Mouse (Mus musculus) heart, embryonic 10.5 days (tissue): ENCODE data around the gene Tpd52l1. TPM values are rescaled to one million over a fixed set of nuclear protein-coding genes. Genes with fewer than 3 reads are reported as not detected.

Source experiments
- DNase-seq: peaks from one replicate; pipeline ENCODE4 v3.0.0-alpha.2; 2017; ENCODE audit warnings: low spot score
- H3K27ac ChIP-seq: fragments of 300-500 bp; sonication (generic); 2 replicates; pipeline ENCODE4 v1.5.1; 2016; ENCODE audit warnings: mild to moderate bottlenecking
- H3K27me3 ChIP-seq: fragments of 300-500 bp; sonication (generic); 2 replicates; pipeline ENCODE4 v1.6.1; 2016; ENCODE audit warnings: mild to moderate bottlenecking; ENCODE audit not compliant: poor library complexity, insufficient read depth, severe bottlenecking
- H3K36me3 ChIP-seq: fragments of 300-500 bp; sonication (generic); 2 replicates; pipeline ENCODE4 v1.6.1; 2016; ENCODE audit warnings: mild to moderate bottlenecking, moderate library complexity
- H3K4me1 ChIP-seq: fragments of 300-500 bp; sonication (generic); 2 replicates; pipeline ENCODE4 v1.6.1; 2016; ENCODE audit warnings: mild to moderate bottlenecking
- H3K4me3 ChIP-seq: fragments of 300-500 bp; sonication (generic); 2 replicates; pipeline ENCODE4 v1.5.1; 2016; ENCODE audit warnings: mild to moderate bottlenecking, moderate library complexity
- H3K9me3 ChIP-seq: fragments of 300-500 bp; sonication (generic); 2 replicates; pipeline ENCODE4 v1.6.1; 2016; ENCODE audit warnings: mild to moderate bottlenecking, moderate library complexity
- WGBS: fragments of 180-500 bp; shearing (Covaris S2); methylation state at CpG from one replicate; pipeline ENCODE4 v1.1.7; 2016; 5-methylcytosine and 5-hydroxymethylcytosine counted together
- polyA plus RNA-seq: library from polyadenylated mRNA; unstranded; fragments of >200 nt; fragmentation: Nextera tagmentation; extraction: Ambion mirVana; gene quantifications from 2 replicates; pipeline ENCODE4 v1.2.1, GENCODE M21; 2016

Gene Tpd52l1
- polyA plus RNA-seq = 19.2 and 24.7 TPM in 2 replicates

DNA sequence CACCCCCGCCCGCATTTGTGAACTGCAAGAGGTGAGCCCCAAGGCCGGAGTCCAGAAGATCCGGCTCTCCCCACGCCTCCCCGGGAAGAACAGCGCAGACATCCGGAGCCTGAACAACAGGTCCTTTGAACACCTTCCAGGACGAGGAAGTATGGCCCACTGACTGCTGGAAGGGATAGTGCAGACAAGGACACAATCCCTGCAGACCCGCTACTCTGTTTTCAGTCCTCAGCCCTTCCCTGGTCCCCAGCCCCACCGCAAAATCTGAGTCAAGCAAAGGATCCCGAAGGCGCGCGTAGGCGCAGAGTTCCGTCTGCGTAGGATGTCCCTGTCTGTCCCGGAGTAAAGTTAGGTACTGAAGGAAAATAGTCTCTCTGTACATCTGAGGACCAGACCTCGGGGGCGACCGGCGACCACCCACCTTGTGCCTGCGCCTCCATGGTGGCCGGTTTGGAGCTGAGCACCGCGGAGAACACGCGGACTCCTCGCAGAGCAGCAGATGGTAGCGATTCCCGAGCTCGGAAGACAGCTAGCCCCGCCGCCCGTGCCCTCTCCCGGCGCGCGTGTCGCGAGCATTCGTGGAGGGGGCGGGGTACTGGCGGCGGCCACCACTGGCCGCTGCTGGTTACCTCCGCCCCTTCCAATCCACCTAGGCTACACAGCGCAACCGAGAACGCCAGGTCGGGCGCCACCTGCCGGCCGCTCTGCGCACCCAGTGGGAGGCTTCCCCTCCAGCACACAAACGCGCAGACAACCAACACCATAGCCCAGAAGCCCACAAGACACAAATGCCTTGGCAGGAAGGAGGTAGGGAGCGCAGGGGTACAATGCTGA, at the start of gene Tpd52l1:
Tpd52l1 (minus strand) TSS at position 668 of the 834 bp plus-strand sequence.
- Histone ChIP-seq H3K9me3 (no peaks in the 10 kb centered on the region), H3K4me3 (peak within 1 kb of the TSS; percentile 74), H3K27ac (peak within 1 kb of the TSS; percentile 86), H3K36me3 (no peaks in the 10 kb centered on the region), H3K27me3 (no peaks in the 10 kb centered on the region), H3K4me1 (peaks cover 11% of the 10 kb centered on the region)
- WGBS = under 1% methylated on average over 59 of the region's 59 CpGs
- peak; percentile 95 for DNase-seq

GRCm38 (mm10) chr10:31494296-31494695, 48.5 kb upstream of the Tpd52l1 start:
- no peak overlapping the region for H3K4me3 ChIP-seq
- no peaks in the 10 kb centered on the region for H3K27me3 ChIP-seq
- H3K27ac ChIP-seq = no peak overlapping the region
- 90% methylated on average over 1 of the region's 1 CpGs for WGBS
- DNase-seq = no peak
- H3K36me3 ChIP-seq = peaks cover 13% of the 10 kb centered on the region
- no peaks in the 10 kb centered on the region for H3K4me1 ChIP-seq
- H3K9me3 ChIP-seq = 0 out of 2 replicates have a peak, but pooled peaks cover 3% of the 10 kb centered on the region

DNA sequence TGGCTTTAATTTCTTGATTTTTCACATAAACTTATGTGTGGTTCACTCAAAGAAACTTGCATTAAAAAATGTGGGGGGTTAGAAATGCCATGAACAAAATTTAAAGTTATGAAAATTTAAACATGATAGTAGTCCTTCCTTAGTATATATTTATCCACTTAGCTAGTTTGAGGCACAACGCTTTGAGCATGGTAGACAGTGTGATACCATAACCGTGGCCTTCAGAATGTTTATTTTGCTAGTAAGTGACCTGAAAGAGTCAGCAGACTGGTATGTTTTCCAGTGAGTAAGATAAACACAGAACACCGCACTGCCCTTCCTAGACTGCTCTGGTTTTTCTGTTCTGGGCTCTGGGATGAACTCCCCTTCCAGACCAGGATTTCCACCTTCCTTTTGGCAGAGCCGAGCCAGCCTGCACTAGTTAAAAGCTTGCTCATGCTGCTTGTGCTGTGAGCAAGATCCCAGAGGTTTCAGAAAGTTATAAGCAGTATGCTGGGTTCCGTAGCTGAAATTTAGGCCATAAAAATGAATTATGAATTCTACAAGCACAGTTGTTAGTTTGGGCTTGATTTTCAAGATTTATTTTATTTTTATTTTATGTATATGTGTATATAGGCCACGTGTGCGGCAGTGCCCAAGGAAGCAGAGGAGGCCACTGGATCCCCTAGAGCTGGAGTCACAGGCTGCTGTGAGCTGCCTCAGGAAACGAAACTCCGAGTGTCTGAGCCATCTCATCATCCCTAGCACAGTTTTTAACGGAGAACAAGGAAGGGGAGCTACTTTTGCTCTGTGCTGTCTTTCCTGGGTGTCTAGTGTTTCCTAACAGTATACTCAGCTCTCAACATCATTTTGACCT, 21.5 kb upstream of the Tpd52l1 start:
- Histone ChIP-seq H3K36me3 (no peaks in the 10 kb centered on the region), H3K4me1 (no peaks in the 10 kb centered on the region), H3K27ac (no peak overlapping the region), H3K9me3 (no peaks in the 10 kb centered on the region), H3K4me3 (no peak overlapping the region), H3K27me3 (no peaks in the 10 kb centered on the region)
- WGBS = 61% methylated on average over 10 of the region's 10 CpGs
- no peak for DNase-seq

- H3K4me3 ChIP-seq = no peak overlapping the region
- H3K36me3 ChIP-seq = no peaks in the 10 kb centered on the region
- H3K4me1 ChIP-seq = no peaks in the 10 kb centered on the region
- H3K27me3 ChIP-seq = no peaks in the 10 kb centered on the region
- no peak overlapping the region for H3K27ac ChIP-seq
- no peak for DNase-seq
- 86% methylated on average over 6 of the region's 6 CpGs for WGBS
- no peaks in the 10 kb centered on the region for H3K9me3 ChIP-seq
These were observed 20.2 kb upstream of the Tpd52l1 start for GRCm38 (mm10) chr10:31465840-31466541.

DNA sequence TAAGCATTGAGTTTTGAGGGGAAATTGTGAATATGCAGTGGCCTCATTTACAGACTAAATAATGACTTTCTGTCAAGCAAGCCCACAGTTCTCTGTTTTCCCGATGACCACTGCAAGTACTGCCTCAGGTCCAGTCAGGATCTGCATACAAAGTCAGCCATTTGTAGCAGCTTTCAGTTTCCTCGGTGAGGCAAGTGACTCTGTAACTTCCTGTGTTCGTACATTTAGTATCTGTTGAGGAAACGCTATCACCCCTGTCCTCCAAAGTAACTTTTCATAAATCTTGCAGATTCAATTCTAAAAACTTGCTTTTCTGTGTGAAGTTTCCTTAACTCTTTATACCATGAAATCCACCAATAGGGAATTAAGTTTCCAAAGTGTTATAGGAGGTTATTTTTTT, 19.7 kb upstream of the Tpd52l1 start:
- Histone ChIP-seq H3K27me3 (no peaks in the 10 kb centered on the region), H3K4me3 (no peak overlapping the region), H3K27ac (no peak overlapping the region), H3K4me1 (no peaks in the 10 kb centered on the region), H3K9me3 (no peaks in the 10 kb centered on the region), H3K36me3 (no peaks in the 10 kb centered on the region)
- no peak for DNase-seq
- 69% methylated on average over 4 of the region's 4 CpGs for WGBS

DNA sequence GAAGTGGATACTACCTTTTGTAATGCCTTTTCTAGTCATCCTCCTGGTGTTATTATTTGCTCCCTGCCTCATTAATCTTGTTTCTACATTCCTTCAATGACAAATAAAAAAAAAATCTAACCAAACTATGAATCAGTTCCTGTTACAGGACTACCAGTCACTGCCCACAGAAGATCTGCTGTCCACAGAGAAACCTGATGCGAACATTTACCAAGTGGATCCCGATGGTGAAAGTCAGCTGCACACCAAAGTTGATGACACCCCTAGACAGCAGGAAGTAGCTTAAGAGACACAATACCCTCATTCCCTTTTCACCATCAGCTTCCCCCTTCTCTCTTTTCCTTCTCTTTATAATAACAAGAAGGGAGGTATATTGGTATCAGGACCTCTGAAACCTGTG, 17.3 kb upstream of the Tpd52l1 start:
- Histone ChIP-seq H3K4me1 (no peaks in the 10 kb centered on the region), H3K36me3 (no peaks in the 10 kb centered on the region), H3K27ac (no peak overlapping the region), H3K9me3 (no peaks in the 10 kb centered on the region), H3K4me3 (no peak overlapping the region), H3K27me3 (no peaks in the 10 kb centered on the region)
- no peak for DNase-seq
- 93% methylated on average over 2 of the region's 2 CpGs for whole genome bisulfite sequencing

DNA sequence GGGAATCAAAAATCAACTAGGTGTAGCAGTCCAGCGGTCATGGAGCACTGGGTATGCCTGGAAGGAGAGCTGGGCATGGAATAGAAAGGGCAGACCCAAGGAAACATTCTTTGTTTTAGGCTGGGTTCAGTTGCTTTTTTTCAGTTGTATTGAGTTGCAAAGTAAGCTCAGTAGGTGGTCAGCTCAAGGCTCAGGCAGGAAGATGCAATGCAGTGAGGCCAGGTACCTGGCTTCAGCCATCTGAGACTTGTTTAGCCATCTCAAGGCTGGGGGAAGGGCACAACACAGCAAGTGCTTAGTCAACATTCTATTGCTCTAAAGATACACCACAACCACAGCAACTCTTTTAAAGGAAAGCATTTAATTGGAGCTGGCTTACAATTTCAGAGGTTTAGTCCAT, 11.0 kb upstream of the Tpd52l1 start:
- H3K36me3 ChIP-seq = no peaks in the 10 kb centered on the region
- H3K4me1 ChIP-seq = no peaks in the 10 kb centered on the region
- no peaks in the 10 kb centered on the region for H3K9me3 ChIP-seq
- H3K4me3 ChIP-seq = no peak overlapping the region
- WGBS = 60% methylated on average over 1 of the region's 1 CpGs
- DNase-seq = no peak
- no peaks in the 10 kb centered on the region for H3K27me3 ChIP-seq
- no peak overlapping the region for H3K27ac ChIP-seq

GRCm38 (mm10) chr10:31447083-31447482, 1.3 kb upstream of the Tpd52l1 start:
- H3K27me3 ChIP-seq = no peaks in the 10 kb centered on the region
- H3K4me1 ChIP-seq = peaks cover 11% of the 10 kb centered on the region
- H3K4me3 ChIP-seq = no peak overlapping the region
- WGBS = 47% methylated on average over 1 of the region's 1 CpGs
- no peaks in the 10 kb centered on the region for H3K9me3 ChIP-seq
- H3K27ac ChIP-seq = no peak overlapping the region
- no peak for DNase-seq
- H3K36me3 ChIP-seq = no peaks in the 10 kb centered on the region

DNA sequence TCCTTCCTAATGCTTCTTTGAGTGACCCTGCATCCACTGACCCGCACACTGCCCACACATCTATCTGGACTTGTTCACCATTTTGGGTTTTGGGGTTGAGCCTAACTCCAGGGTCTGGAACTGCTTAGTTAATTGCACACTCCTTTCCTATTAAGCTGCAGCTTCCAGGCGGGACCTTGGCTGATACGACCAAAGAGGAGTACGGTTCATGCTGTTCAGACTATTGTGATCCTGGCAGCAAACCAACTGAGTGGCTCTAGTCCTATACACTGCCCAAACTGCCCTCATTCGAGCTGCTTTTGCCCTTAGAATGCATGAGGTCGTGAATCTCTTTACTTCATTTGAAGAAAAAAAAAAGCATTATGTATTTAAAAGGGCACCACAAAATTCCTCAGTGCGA, 1.6 kb downstream of the Tpd52l1 start:
- no peak overlapping the region for H3K4me3 ChIP-seq
- no peak for DNase-seq
- H3K36me3 ChIP-seq = no peaks in the 10 kb centered on the region
- WGBS = 80% methylated on average over 7 of the region's 7 CpGs
- no peak overlapping the region for H3K27ac ChIP-seq
- peaks cover 11% of the 10 kb centered on the region for H3K4me1 ChIP-seq
- H3K9me3 ChIP-seq = no peaks in the 10 kb centered on the region
- no peaks in the 10 kb centered on the region for H3K27me3 ChIP-seq

DNA sequence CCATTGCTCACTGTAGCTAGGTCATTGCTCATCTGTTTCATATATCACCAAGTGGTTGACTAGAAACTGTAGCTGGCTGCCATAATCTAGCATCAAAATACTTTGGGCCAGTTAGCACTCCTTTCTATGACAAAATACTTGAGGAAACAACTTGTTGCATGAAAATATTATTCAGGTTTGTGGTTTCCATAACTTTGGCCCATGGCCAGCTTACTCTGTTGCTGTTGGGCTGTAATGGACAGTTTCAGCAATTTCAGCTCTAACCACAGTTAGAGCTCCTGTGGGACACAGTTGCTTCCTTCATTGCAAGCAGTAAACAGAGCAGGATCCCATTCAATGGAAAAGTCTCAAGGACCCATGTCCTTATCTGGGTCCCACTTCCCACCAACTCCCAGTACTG, 4.3 kb downstream of the Tpd52l1 start:
- Histone ChIP-seq H3K27me3 (no peaks in the 10 kb centered on the region), H3K4me3 (no peak overlapping the region), H3K36me3 (no peaks in the 10 kb centered on the region), H3K9me3 (no peaks in the 10 kb centered on the region), H3K27ac (no peak overlapping the region), H3K4me1 (peaks cover 11% of the 10 kb centered on the region)
- DNase-seq = peak; percentile 14

- no peaks in the 10 kb centered on the region for H3K27me3 ChIP-seq
- 72% methylated on average over 4 of the region's 4 CpGs for WGBS
- H3K4me3 ChIP-seq = no peak overlapping the region
- H3K36me3 ChIP-seq = no peaks in the 10 kb centered on the region
- DNase-seq = no peak
- H3K4me1 ChIP-seq = no peaks in the 10 kb centered on the region
- no peaks in the 10 kb centered on the region for H3K9me3 ChIP-seq
- H3K27ac ChIP-seq = no peak overlapping the region
These were observed 9.7 kb downstream of the Tpd52l1 start for GRCm38 (mm10) chr10:31436047-31436446.

GRCm38 (mm10) chr10:31417956-31418355, 27.8 kb downstream of the Tpd52l1 start:
- no peaks in the 10 kb centered on the region for H3K9me3 ChIP-seq
- no peak for DNase-seq

GRCm38 (mm10) chr10:31392990-31393389, 52.8 kb downstream of the Tpd52l1 start:
- WGBS = 47% methylated on average over 1 of the region's 1 CpGs
- Histone ChIP-seq H3K27ac (no peak overlapping the region), H3K4me3 (no peak overlapping the region), H3K4me1 (peaks cover 3% of the 10 kb centered on the region; the same call in 1 of the 2 replicates), H3K27me3 (no peaks in the 10 kb centered on the region), H3K36me3 (no peaks in the 10 kb centered on the region), H3K9me3 (no peaks in the 10 kb centered on the region)
- DNase-seq = no peak

More at GRCm38 (mm10) chr10:31417956-31418355, 27.8 kb downstream of the Tpd52l1 start:
- no peak overlapping the region for H3K27ac ChIP-seq
- H3K27me3 ChIP-seq = no peaks in the 10 kb centered on the region
- H3K4me1 ChIP-seq = no peaks in the 10 kb centered on the region
- H3K36me3 ChIP-seq = no peaks in the 10 kb centered on the region
- no peak overlapping the region for H3K4me3 ChIP-seq
